Mouse (Mus musculus) left cerebral cortex, adult 8-10 months (tissue): ENCODE measurements around the gene Gria1. TPM values are rescaled to one million over a fixed set of nuclear protein-coding genes. Genes with fewer than 3 reads are reported as not detected.

Source experiments
- DNase-seq, 2 experiments: peaks; one replicate each; pipeline ENCODE4 v3.0.0; 2022; ENCODE audit warnings: low spot score in 2 of 2
- total RNA-seq, 4 experiments: library from RNA; stranded (reverse); gene quantifications; 2 replicates each; pipeline ENCODE4 v1.2.4; 2022

The Gria1 gene
- total RNA-seq, 4 experiments from 2014 or later, result 226 to 288 (median 261) TPM

- no peak for DNase-seq
Observed at GRCm38 (mm10) chr11:57051666-57052562, 40.7 kb downstream of the Gria1 start.

DNA sequence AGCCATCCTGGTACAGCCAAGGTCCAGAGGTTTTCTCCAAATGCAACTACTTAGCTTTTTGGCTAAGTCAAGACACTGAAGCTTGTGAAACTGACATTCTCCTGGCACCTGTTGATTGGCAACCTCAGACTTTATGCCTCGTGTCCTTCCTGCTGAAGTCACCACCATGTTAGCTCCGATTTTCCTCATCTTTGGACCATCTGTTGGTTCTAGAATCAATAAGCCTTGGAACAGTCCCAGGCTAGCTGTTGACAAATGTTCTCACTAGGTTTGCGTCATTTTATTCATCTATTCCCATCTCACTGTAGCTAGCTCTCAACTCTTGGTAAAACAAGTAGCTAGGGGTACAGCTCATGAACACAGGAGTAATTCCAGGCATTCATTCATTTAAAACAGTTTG is 51.3 kb downstream of the Gria1 start:
- DNase-seq, result no peak

GRCm38 (mm10) chr11:57070196-57070901 is 59.2 kb downstream of the Gria1 start:
- no peak for DNase-seq

DNA sequence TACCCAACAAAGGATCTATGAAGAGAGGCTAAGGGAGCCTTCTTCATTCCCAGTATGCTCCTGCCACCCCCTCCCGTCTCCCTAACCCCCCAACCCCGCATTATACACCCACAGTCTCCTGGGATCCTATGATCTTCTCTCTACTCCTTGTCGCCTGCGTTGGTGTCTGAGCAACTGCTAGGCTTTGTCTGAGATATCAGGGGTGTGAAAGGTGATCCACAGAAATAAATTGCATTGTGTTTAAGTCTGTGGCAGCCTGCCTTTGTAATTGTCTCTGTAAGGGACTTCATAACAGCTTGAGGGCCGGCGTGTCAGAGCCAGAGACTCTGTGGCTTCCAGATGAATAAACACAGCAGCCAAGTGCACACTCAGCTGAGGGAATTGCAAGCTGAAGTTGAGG is 61.0 kb downstream of the Gria1 start:
- DNase-seq, result no peak

- DNase-seq, result no peak
Observed at GRCm38 (mm10) chr11:57079423-57079822, 68.2 kb downstream of the Gria1 start.

- no peak for DNase-seq
Observed at GRCm38 (mm10) chr11:57089527-57089926, 78.3 kb downstream of the Gria1 start.

DNA sequence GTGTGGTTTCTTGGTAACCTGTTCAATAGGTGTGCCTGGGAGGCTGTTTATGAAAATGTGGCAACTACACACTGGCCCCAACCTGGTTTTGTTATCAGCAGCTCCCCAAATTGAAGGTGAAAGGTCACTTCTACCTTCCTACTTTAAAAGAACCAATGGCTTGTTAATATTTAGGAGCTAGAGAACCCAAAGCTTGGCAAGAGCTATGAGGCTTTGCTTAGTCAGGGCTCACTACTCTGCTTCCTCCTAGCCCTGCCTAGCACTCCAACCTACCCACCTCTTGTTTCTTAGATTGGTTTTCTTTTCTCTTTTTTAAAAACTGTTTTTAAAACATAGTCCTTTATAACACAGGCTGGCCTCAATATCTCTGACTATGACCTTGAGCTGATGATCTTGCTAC is 79.5 kb downstream of the Gria1 start:
- no peak for DNase-seq

DNA sequence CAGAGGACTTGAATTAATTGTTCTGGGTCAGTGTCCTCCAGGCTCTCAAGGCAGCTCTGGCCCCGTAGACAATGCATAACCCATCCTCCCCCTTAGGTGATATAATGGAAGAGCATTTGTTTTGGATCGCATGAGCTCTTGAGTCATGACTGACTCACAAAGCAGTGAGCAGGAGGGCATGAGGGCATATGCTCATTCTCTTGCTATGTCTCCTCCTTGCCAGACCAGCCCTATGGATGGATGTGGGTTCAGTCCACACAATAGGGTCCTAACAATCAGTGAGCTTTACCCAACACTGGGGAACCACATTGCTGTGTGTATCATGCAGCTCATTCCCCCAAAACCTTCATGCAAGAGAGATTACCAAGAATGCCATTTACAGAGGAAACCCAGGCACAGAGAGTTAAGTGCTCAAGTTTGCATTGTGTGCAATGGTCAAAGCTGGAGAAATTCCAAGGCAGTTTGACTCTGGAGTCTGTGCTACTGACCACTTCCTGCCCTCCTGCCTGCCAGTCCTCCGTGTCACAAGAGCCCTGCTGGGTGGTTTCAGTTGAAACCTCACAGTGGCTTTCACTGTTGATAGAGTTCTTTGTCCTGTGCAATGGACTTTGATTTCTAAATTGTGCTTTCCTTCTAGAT is 80.2 kb downstream of the Gria1 start:
- DNase-seq, result no peak

DNA sequence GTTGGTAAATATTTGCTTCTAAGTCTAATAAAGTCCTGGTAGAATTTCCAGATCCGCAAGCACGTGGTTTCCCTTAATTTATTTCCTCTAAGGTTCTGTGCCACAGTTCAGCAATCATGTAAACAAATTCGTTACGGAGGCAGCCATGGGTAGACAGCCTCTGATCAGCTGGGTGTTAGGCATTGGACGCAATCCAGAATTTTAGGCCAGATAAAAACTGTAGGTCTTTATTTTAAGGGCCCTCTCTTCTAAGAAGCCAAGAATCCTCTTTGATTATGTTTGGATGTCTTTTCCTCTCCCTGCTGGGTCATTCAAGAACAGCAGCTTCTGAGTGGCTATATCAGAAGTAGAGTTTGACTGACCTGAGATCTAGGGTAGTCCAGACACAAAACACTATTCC is 89.3 kb downstream of the Gria1 start:
- no peak for DNase-seq

DNA sequence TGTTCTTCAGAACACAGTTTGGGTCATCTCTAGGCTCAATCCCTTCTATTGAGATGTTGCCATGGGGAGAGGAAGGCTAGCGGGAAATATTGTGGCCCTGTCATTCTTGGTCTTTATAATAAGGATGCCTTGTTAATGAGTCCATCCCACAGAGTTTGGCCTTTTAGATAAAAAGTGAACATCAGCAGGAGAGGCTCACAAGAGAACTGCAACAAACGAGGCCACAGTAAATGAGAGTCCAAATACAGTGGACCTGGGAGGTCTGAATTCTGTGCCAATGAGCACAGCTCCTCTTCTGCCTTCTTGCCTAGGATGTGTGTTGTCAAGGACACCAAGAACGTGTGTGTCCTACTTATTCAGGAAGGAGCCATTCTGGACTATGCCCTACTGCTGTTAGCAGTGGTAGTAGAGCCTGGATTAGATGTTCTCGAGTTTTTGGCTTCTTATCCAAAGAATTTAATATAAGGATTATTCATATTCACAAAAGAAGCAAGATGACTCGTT is 92.6 kb downstream of the Gria1 start:
- DNase-seq, result no peak

GRCm38 (mm10) chr11:57105683-57106082 is 94.5 kb downstream of the Gria1 start:
- DNase-seq, result no peak

GRCm38 (mm10) chr11:57112386-57112785 is 101.2 kb downstream of the Gria1 start:
- no peak for DNase-seq

GRCm38 (mm10) chr11:57114410-57114809 is 103.2 kb downstream of the Gria1 start:
- no peak for DNase-seq

DNA sequence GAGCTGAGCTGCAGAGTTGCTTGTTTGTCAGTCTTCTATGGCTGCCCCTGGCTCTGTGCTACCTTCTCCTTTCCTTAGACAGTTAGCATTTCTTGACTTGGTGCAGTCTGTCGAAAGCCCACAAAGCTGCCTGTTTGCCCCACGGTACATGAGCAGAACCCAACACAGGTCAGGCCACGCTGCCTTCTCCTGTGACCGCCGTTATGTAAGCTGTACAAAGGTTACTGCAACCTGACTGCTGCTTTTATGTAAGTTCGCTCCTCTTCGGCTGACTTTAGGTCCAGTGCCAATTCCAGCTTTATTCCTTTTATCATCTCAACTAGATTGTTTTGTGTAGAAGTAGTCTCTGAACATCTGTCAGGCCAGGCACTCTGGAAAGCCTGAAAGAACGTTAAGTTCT is 115.9 kb downstream of the Gria1 start:
- DNase-seq, result no peak

DNA sequence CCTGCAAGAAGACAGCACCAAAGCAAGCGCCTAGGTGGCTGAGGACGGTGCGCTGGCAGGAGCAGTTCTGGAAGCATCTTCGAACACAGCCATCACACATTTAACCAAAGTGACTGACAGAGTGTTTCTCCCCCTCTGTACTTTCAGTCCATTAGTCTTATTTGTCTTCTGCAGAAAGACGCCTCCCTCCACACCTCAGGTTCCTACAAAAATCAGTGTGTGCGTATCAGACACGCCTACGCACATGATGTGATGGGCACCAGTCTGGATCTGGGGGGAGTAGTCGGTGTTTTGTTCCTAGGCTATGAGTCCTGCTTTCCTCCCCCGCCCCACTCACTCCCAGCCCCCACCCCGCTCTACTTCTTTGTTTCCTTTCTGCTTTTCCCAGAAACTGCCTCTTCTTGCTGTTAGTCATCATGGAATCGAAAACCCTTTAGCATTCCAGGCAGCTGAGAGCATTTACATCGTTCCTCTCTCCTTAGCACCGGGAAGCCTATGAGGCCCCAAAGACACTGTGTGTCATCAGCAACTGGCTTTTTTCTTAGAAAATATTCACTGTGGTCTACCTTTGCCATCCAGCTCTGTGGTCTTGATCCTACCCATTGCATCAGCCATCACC is 129.1 kb downstream of the Gria1 start:
- DNase-seq, result peak in 1 of 2 experiments; percentile 70

DNA sequence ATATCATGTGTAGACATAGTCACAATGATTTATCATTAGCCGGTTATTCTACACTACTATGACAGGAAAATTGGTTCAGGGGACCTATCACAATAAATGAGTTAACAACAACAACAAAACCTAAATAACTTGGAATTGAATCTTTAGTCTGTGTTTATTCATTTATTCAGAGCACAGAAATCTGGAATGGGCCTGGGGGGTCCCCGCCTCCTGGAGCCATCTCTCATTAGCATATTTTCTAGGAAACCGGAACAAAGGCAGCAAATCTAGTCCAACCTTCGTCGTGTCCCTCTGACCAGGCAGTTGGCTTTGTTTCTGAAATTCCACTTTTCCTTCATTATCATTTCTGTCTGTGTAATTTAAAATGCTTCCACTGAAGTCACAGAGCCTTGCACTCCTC is 132.5 kb downstream of the Gria1 start:
- DNase-seq, result no peak

- no peak for DNase-seq
Observed at GRCm38 (mm10) chr11:57145192-57145591, 134.0 kb downstream of the Gria1 start.

- no peak for DNase-seq
Observed at GRCm38 (mm10) chr11:57145704-57146103, 134.5 kb downstream of the Gria1 start.

DNA sequence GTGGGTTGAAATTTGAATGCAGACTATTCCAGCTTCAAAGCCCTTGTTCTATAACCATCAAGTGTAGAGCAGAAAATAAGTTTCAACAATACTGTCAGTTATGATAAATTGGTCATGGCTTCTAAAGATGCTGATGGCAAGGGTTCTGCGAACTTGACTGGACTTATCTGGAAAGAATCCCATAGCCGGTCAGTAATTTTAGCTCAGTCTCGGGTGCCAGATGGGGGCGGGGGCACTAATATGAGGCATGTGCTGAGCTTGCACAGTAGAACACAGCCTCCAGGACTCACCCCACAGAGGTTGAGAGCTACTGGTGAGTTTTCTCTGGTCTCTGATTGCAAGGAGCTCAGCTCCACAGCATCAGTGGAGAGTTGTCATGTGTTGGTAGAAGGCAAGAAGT is 140.5 kb downstream of the Gria1 start:
- no peak for DNase-seq

DNA sequence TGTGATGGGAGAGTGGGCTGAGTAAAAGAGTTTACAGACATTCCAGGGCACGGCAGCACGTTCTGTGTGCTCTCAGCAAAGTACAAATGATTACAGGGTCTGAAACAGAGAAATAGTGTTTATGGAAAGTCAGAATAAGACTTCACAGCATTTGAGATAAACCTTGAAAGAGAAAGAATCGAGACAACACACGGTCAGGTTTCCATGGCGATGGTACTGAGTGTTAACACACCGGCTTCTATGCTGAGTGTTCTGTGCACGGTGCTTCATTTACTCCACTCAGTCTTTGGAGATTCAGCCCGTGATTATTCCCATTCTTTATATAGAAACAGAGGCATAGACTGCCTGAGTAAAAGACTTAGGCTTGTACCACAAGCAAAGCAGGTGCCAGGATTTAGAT is 143.8 kb downstream of the Gria1 start:
- no peak for DNase-seq

- no peak for DNase-seq
Observed at GRCm38 (mm10) chr11:57159412-57159811, 148.2 kb downstream of the Gria1 start.

- DNase-seq, result no peak
Observed at GRCm38 (mm10) chr11:57160076-57160475, 148.9 kb downstream of the Gria1 start.
